Mouse (Mus musculus) midbrain, embryonic 13.5 days (tissue): Measurements from ENCODE around the gene Mylk. TPM values are rescaled to one million over a fixed set of nuclear protein-coding genes. Genes with fewer than 3 reads are reported as not detected.
A peak's percentile ranks its signal among the peaks of the same experiment; 100 is the strongest.
"Not testable (repeated sequence)": the region's sequence is repeated elsewhere in the genome, so short reads cannot be mapped to it uniquely, and the experiment has no call there.

ENCODE experiments used
- ATAC-seq: fragments of 200-750 bp; cut with Nextera tagmentation; 2 replicates; pipeline ENCODE4 v1.8.0; 2017; ENCODE audit warnings: mild to moderate bottlenecking, moderate TSS enrichment, moderate library complexity
- H3K27ac ChIP-seq: fragments of 300-500 bp; sonication (generic); 2 replicates; pipeline ENCODE4 v1.5.1; 2015; ENCODE audit warnings: inconsistent platforms, mild to moderate bottlenecking, moderate library complexity
- H3K27me3 ChIP-seq: fragments of 300-500 bp; sonication (generic); 2 replicates; pipeline ENCODE4 v1.6.1; 2015; ENCODE audit warnings: mild to moderate bottlenecking, inconsistent platforms
- H3K36me3 ChIP-seq: fragments of 300-500 bp; sonication (generic); 2 replicates; pipeline ENCODE4 v1.6.1; 2015; ENCODE audit warnings: mild to moderate bottlenecking, inconsistent platforms
- H3K4me1 ChIP-seq: fragments of 300-500 bp; sonication (generic); replicated peaks from 2 replicates; pipeline ENCODE4 v1.6.1; 2015; ENCODE audit warnings: inconsistent platforms
- H3K4me2 ChIP-seq: fragments of 300-500 bp; sonication (generic); replicated peaks from 2 replicates; pipeline ENCODE4 v1.6.1; 2015; ENCODE audit warnings: moderate library complexity, mild to moderate bottlenecking, inconsistent platforms
- H3K4me3 ChIP-seq: fragments of 300-500 bp; sonication (generic); replicated peaks from 2 replicates; pipeline ENCODE4 v1.5.1; 2015; ENCODE audit warnings: mild to moderate bottlenecking, inconsistent platforms
- H3K9ac ChIP-seq: fragments of 300-500 bp; sonication (generic); replicated peaks from 2 replicates; pipeline ENCODE4 v1.6.1; 2015; ENCODE audit warnings: mild to moderate bottlenecking, inconsistent platforms
- H3K9me3 ChIP-seq: fragments of 300-500 bp; sonication (generic); 2 replicates; pipeline ENCODE4 v1.6.1; 2016; ENCODE audit warnings: mild to moderate bottlenecking, inconsistent platforms
- WGBS: fragments of 180-500 bp; shearing (Covaris S2); methylation state at CpG from one replicate; pipeline ENCODE4 v1.1.7; 2015; 5-methylcytosine and 5-hydroxymethylcytosine counted together
- polyA plus RNA-seq: library from polyadenylated mRNA; unstranded; fragments of >200 nt; fragmentation: Nextera tagmentation; extraction: Ambion mirVana; gene quantifications from 2 replicates; pipeline ENCODE4 v1.2.1, GENCODE M21; 2015

The Mylk gene
- polyA plus RNA-seq, 1 experiment from 2014 or later = 3.7 TPM

DNA sequence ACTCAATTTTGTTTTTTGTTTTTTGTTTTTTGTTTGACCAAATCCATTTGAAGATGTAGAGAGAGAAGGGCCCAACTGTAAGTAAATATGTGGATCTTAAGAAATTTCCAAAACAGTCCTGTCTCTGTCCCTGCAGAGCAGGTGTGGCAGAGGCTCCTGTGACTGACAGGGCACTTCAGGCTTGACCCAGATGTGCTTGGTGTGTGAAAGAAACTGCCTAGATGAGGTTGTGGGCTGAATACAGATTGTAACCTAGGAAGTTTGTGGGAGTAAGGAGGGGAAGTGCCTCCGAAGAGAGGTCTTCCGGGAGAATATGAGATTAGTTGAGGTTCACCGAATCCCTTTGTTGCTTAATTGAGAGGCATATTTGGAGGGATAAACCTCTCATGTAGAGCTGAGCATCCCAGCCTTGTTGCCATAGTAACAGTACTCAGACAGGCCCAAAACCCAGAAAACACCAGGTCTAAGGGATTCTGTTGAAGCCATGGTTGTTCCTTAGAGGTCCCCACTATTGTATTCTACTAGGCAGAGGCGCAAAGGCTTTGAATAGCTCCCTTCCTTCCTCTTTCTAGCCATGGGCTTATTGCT lies 27.5 kb downstream of the Mylk start:
- Histone ChIP-seq H3K27me3 (peaks cover 31% of the 10 kb centered on the region), H3K4me3 (no peak overlapping the region), H3K27ac (peak overlapping the region; percentile 35; the same call in 1 of the 2 replicates), H3K36me3 (no peaks in the 10 kb centered on the region), H3K9ac (no peak overlapping the region), H3K9me3 (0 out of 2 replicates have a peak, but pooled peaks cover 4% of the 10 kb centered on the region), H3K4me1 (peaks cover 22% of the 10 kb centered on the region), H3K4me2 (peak overlapping the region; percentile 3; the same call in 1 of the 2 replicates)
- 9% methylated on average over 4 of the region's 4 CpGs for WGBS
- peak; percentile 88 for ATAC-seq

- Histone ChIP-seq H3K4me1 (no peaks in the 10 kb centered on the region), H3K27me3 (no peaks in the 10 kb centered on the region), H3K9me3 (no peaks in the 10 kb centered on the region), H3K27ac (no peak overlapping the region), H3K4me2 (no peak overlapping the region), H3K9ac (no peak overlapping the region), H3K4me3 (no peak overlapping the region), H3K36me3 (no peaks in the 10 kb centered on the region)
- no peak for ATAC-seq
- 52% methylated on average over 1 of the region's 1 CpGs for WGBS
Measured at GRCm38 (mm10) chr16:34782442-34782841, 37.4 kb downstream of the Mylk start.

GRCm38 (mm10) chr16:34783536-34783935 lies 38.5 kb downstream of the Mylk start:
- no peak for ATAC-seq
- WGBS = 93% methylated on average over 5 of the region's 5 CpGs
- no peaks in the 10 kb centered on the region for H3K27me3 ChIP-seq

DNA sequence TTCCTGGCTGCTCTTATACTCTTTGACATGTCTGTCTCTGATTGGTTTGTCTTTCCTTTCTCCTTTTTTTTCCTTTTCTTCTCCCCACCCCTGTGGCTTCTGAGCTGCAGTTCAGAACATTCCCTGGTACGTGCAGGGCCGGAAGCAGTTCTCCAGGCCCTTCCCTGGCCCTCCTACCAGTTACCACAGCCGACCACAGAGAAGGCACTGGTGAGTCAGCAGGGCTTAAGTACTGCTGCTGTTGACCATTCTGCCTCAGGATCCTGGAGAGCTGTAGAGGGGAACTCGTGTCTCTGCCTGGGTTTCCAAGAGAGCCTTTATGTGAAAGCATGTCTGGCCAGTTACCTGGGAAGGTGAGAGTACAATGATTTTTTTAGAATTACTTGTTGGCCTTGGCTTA lies 39.7 kb downstream of the Mylk start:
- H3K4me1 ChIP-seq = no peaks in the 10 kb centered on the region

More at GRCm38 (mm10) chr16:34783536-34783935, 38.5 kb downstream of the Mylk start:
- no peak overlapping the region for H3K27ac ChIP-seq
- no peak overlapping the region for H3K4me2 ChIP-seq
- H3K4me3 ChIP-seq = no peak overlapping the region
- no peaks in the 10 kb centered on the region for H3K4me1 ChIP-seq
- H3K9ac ChIP-seq = no peak overlapping the region
- H3K9me3 ChIP-seq = no peaks in the 10 kb centered on the region
- no peaks in the 10 kb centered on the region for H3K36me3 ChIP-seq

GRCm38 (mm10) chr16:34792555-34792954 lies 47.5 kb downstream of the Mylk start:
- no peaks in the 10 kb centered on the region for H3K9me3 ChIP-seq
- H3K4me3 ChIP-seq = no peak overlapping the region
- no peaks in the 10 kb centered on the region for H3K27me3 ChIP-seq
- H3K4me1 ChIP-seq = no peaks in the 10 kb centered on the region
- H3K27ac ChIP-seq = no peak overlapping the region
- H3K36me3 ChIP-seq = no peaks in the 10 kb centered on the region
- ATAC-seq = no peak
- no peak overlapping the region for H3K9ac ChIP-seq
- H3K4me2 ChIP-seq = no peak overlapping the region
- WGBS = 52% methylated on average over 1 of the region's 1 CpGs

More for the DNA sequence above, 39.7 kb downstream of the Mylk start:
- H3K4me2 ChIP-seq = no peak overlapping the region
- no peaks in the 10 kb centered on the region for H3K36me3 ChIP-seq
- H3K9ac ChIP-seq = no peak overlapping the region
- 79% methylated on average over 4 of the region's 4 CpGs for WGBS
- no peak for ATAC-seq
- H3K27ac ChIP-seq = no peak overlapping the region
- no peaks in the 10 kb centered on the region for H3K9me3 ChIP-seq
- H3K27me3 ChIP-seq = no peaks in the 10 kb centered on the region
- H3K4me3 ChIP-seq = no peak overlapping the region

DNA sequence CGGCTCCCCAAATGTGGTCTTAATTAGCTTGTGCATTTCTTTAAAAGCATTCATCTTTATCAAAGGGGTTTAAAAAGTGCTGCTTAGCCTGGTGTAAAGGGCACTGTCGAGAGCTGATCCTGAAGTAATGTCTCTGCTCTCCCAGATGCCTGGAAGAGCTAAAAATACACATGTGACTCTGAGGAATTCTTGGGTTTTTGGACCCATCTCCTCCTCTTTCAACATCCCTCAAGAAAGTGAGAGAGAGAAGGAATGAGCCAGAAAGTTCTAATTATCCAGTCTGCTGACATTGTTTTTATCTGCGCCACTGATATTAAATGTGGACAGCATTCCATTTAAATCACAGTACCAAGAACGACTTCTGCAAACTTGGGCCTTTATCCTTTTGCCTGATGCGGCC lies 48.0 kb downstream of the Mylk start:
- ATAC-seq = no peak
- Histone ChIP-seq H3K9me3 (no peaks in the 10 kb centered on the region), H3K9ac (no peak overlapping the region), H3K4me1 (no peaks in the 10 kb centered on the region), H3K27ac (no peak overlapping the region), H3K4me2 (no peak overlapping the region), H3K27me3 (no peaks in the 10 kb centered on the region), H3K36me3 (no peaks in the 10 kb centered on the region), H3K4me3 (no peak overlapping the region)
- 61% methylated on average over 5 of the region's 5 CpGs for WGBS

GRCm38 (mm10) chr16:34801222-34801621 lies 56.2 kb downstream of the Mylk start:
- H3K4me1 ChIP-seq = no peaks in the 10 kb centered on the region
- no peak overlapping the region for H3K4me2 ChIP-seq
- H3K9me3 ChIP-seq = no peaks in the 10 kb centered on the region
- ATAC-seq = no peak
- no peak overlapping the region for H3K4me3 ChIP-seq
- no peaks in the 10 kb centered on the region for H3K27me3 ChIP-seq
- 92% methylated on average over 5 of the region's 5 CpGs for WGBS
- H3K9ac ChIP-seq = no peak overlapping the region
- no peaks in the 10 kb centered on the region for H3K36me3 ChIP-seq
- H3K27ac ChIP-seq = no peak overlapping the region

GRCm38 (mm10) chr16:34804286-34805010 lies 59.4 kb downstream of the Mylk start:
- 62% methylated on average over 11 of the region's 11 CpGs for WGBS
- no peaks in the 10 kb centered on the region for H3K9me3 ChIP-seq
- peaks cover 24% of the 10 kb centered on the region for H3K4me1 ChIP-seq
- H3K36me3 ChIP-seq = no peaks in the 10 kb centered on the region
- ATAC-seq = no peak
- H3K4me2 ChIP-seq = no peak overlapping the region
- no peak overlapping the region for H3K9ac ChIP-seq
- H3K27me3 ChIP-seq = peaks cover 11% of the 10 kb centered on the region
- H3K27ac ChIP-seq = no peak overlapping the region
- no peak overlapping the region for H3K4me3 ChIP-seq

GRCm38 (mm10) chr16:34806883-34807767 lies 62.1 kb downstream of the Mylk start:
- Histone ChIP-seq H3K4me3 (no peak overlapping the region), H3K27me3 (peaks cover 11% of the 10 kb centered on the region), H3K9ac (no peak overlapping the region), H3K9me3 (no peaks in the 10 kb centered on the region), H3K4me2 (peak overlapping the region; percentile 34; the same call in 1 of the 2 replicates), H3K4me1 (peaks cover 24% of the 10 kb centered on the region), H3K36me3 (no peaks in the 10 kb centered on the region), H3K27ac (no peak overlapping the region)
- WGBS = 10% methylated on average over 16 of the region's 16 CpGs
- ATAC-seq = peak; percentile 71

DNA sequence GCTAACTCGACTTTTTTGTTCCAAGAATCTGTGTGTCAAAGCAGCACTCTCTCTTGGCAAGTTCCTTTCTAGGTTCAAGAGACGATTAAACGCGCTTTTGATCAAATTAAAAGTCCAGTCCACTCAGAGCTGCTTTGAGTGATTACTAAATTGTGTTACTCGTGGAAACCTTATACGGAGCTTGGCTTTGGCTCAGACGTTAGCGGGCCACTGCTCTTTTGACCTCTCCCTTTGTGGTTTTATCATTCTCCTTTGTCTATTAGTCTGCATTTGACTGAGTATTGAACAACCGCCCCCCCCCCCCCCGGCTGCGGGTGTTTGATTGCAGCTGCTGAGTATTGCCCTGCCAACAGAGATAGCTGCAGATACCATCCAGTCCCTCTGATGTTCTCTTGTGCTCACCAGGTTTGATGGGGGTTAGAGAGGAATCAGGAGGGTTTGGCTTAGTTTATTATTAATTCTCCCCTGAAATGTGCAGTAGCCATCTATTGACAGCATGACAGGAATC lies 62.8 kb downstream of the Mylk start:
- no peak overlapping the region for H3K4me3 ChIP-seq
- H3K9me3 ChIP-seq = no peaks in the 10 kb centered on the region
- peaks cover 24% of the 10 kb centered on the region for H3K4me1 ChIP-seq
- WGBS = 8% methylated on average over 11 of the region's 11 CpGs
- peak overlapping the region; percentile 34; the same call in 1 of the 2 replicates for H3K4me2 ChIP-seq
- peaks cover 11% of the 10 kb centered on the region for H3K27me3 ChIP-seq
- no peak overlapping the region for H3K27ac ChIP-seq
- H3K36me3 ChIP-seq = no peaks in the 10 kb centered on the region
- no peak overlapping the region for H3K9ac ChIP-seq
- no peak for ATAC-seq

DNA sequence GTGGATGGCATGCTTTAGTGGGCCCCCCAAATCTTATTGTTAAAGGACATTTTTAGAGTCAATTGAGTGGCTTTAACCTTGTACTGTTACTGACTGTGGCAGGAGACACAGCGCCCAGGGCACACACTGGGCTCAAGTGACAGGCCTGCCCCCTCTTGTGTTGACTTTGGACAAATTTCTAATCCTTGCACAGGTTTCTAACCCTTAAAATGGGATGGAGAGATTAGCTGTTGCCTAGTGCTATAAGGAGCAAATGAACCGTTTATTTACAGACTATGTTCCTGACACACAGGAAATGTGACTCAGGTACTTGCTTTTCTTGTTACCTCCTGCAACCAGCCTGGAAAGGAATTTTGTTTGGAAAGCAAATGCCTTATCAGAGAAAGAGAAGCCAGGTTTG lies 67.2 kb downstream of the Mylk start:
- peaks cover 19% of the 10 kb centered on the region for H3K4me1 ChIP-seq
- no peaks in the 10 kb centered on the region for H3K9me3 ChIP-seq
- WGBS = 48% methylated on average over 2 of the region's 2 CpGs
- no peak overlapping the region for H3K4me2 ChIP-seq
- H3K27ac ChIP-seq = no peak overlapping the region
- no peak overlapping the region for H3K4me3 ChIP-seq
- H3K9ac ChIP-seq = no peak overlapping the region
- no peaks in the 10 kb centered on the region for H3K36me3 ChIP-seq
- no peak for ATAC-seq
- peaks cover 2% of the 10 kb centered on the region; the same call in 1 of the 2 replicates for H3K27me3 ChIP-seq

DNA sequence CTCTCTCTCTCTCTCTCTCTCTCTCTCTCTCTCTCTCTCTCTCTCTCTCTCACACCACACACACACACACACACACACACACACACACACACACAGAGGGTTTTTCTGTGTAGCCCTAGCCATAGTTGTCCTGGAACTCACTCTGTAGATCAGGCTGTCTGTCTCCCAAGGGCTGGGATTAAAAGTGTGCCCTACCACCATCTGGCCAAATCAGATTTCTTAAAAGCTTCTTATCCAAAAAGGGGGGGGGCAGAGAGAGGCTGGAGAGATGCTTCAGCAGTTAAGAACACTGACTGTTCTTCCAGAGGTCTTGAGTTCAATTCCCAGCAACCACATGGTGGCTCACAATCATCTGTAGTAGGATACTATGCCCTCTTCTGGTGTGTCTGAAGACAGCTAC lies 68.2 kb downstream of the Mylk start:
- not testable (repeated sequence) for H3K27me3 ChIP-seq, H3K9me3 ChIP-seq

More for the DNA sequence above, 68.2 kb downstream of the Mylk start:
- H3K4me2 ChIP-seq, H3K36me3 ChIP-seq, H3K27ac ChIP-seq, H3K4me3 ChIP-seq, ATAC-seq, H3K9ac ChIP-seq, H3K4me1 ChIP-seq: not testable (repeated sequence)
